Mouse (Mus musculus): ENCODE results near the gene 5730455P16Rik.
A peak's percentile ranks its signal among the peaks of the same experiment; 100 is the strongest.
"Not testable (repeated sequence)": the region's sequence is repeated elsewhere in the genome, so short reads cannot be mapped to it uniquely, and the experiment has no call there.

The 5730455P16Rik gene

GRCm38 (mm10) chr11:80377712-80378451 is at the start of gene 5730455P16Rik:
5730455P16Rik (minus strand) TSS chr11:80378034.
- peak; percentile 88 for DNase-seq

DNA sequence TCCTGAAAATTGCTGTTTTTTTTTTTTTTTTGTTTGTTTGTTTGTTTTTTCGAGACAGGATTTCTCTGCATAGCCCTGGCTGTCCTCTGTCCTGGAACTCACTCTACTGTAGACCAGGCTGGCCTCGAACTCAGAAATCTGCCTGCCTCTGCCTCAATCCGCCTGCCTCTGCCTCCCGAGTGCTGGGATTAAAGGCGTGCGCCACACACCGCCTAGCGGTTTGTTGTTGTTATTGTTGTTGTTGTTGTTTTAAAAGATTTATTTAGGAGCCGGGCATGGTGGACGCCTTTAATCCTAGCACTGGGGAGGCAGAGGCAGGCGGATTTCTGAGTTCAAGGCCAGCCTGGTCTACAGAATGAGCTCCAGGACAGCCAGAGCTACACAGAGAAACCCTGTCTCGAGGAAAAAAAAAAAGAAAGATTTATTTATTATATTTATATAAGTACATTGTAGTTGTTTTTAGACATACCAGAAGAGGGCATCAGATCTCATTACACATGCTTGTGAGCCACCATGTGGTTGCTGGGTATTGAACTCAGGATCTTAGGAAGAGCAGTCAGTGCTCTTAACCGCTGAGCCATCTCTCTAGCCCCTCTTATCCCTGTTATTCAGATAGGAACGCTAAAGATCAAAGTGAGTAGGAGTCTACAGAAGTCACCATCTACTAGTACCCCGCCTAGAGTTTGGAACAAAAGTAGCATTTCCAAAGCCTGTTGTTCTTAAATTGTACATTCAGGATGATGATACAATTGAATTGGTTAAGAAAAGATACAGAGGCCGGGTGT is 48.4 kb upstream of the 5730455P16Rik start:
- DNase-seq: not testable (repeated sequence)

DNA sequence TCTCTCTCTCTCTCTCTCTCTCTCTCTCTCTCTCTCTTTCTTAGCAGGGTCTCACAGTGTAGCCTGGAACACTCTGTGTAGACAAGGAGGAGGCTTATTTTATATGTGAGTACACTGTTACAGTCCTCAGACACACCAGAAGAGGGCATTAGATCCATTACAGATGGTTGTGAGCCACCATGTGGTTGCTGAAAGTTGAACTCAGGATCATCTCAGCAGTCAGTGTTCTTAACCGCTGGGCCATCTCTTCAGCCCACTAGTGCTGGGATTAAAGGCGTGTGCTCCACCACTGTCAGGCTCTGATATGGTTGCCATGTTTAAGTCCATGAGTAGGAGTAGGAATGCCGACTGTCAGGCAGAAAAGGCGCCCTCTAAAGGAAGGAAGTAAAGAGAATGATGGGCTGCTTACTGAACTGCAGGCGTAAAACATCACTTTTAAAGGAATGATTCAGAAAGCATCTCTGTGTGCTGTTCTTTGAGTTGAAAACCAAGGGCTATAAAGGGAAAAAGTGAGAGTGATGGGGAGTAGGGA is 47.5 kb upstream of the 5730455P16Rik start:
- no peak for DNase-seq

DNA sequence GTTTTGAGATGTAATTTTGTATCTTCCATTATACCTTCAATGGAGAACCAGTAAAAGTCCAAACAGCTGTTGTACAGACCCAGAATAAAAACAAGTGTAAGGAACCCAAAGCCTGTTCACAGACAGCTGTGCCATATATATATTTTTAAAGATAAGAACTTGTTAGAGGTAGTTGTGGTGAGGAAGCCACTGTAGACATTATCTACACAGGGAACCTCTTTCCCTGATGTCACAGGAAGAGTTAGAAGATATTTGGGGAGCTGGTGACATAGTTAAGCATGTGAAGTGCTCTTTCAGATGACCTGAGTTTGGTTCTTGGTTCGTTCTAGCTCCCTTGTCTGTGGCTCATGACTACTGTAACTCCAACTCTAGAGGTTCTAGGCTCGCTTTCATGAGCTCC is 46.9 kb upstream of the 5730455P16Rik start:
- DNase-seq: no peak

DNA sequence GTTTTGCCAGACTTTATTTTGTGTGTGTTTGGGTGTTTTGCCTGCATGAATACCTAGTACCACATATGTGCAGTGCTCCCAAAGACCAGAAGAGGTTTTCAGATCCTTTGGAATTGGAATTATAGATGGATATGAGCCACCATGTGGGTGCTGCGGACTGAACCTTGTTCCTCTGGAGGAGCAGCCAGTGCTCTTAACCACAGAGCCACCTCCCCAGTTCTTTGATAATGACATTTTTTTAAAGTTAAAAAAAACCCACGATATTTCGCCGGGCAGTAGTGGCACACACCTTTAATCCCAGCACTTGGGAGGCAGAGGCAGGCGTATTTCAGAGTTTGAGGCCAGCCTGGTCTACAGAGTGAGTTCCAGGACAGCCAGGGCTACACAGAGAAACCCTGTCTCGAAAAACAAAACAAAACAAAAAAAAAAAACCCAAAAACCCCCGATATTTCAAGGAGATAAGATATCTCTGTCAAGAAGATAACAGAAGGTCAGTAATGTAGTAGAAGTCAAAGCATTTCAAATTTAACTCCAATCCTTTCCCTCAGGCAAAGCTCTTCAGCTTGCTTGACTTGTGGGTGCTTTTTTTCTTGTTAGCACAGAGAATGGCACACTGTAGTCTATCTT is 43.7 kb upstream of the 5730455P16Rik start:
- no peak for DNase-seq

GRCm38 (mm10) chr11:80420202-80420984 is 42.6 kb upstream of the 5730455P16Rik start:
- DNase-seq: no peak

- no peak for DNase-seq
These were observed 41.9 kb upstream of the 5730455P16Rik start for GRCm38 (mm10) chr11:80419743-80420142.

- DNase-seq: no peak
These were observed 39.3 kb upstream of the 5730455P16Rik start for GRCm38 (mm10) chr11:80417085-80417484.

DNA sequence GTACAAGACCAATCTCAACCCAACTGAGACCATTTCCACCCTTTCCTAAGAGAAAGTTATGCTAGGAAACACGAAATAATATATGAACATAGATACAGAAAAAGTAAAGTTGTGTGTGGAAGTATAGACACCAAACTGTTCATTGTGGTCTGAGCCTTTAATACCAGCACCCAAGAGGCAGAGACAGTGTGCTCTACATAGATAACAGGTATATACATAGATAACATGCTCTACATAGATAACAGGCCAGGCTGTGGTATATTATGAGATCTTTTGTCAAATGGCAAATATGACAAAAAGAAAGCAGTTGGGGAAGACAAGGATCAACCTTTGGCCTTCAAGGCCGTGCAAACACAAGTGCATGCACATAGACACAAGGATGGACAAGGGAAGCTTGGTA is 32.5 kb upstream of the 5730455P16Rik start:
- no peak for DNase-seq

DNA sequence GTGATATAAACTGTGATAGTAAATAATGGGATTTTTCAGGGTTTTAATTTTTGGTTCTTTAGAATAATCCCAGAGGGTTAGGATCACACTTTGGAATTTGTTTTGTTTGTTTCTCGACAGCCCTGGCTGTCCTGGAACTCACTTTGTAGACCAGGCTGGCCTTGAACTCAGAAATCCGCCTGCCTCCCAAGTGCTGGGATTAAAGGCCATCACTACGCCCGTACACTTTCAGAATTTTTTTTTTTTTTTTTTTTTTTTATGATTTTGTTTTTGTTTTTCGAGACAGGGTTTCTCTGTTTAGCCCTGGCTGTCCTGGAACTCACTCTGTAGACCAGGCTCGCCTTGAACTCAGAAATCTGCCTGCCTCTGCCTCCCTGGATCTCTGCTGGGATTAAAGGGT is 30.0 kb upstream of the 5730455P16Rik start:
- DNase-seq: not testable (repeated sequence)

- DNase-seq: no peak
These were observed 18.8 kb upstream of the 5730455P16Rik start for GRCm38 (mm10) chr11:80396617-80397016.

DNA sequence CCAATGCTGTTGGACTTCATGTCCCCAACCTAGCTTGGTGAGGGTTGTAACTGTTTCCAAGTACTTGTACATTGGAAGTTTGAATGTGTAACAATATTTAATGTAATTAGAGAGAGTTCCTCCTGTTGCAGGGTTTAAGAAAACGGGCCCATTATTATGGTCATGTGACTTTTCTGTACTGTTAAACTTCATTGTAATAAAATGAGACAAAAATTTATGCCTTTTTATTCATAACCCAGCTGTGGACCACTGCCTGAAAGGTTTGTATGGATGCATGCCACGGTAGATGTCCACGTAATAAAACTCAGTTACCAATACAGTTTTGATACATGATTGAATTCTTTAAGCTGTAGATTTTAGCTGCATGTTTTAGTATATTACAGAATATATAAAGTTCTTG is 18.1 kb upstream of the 5730455P16Rik start:
- DNase-seq: no peak

DNA sequence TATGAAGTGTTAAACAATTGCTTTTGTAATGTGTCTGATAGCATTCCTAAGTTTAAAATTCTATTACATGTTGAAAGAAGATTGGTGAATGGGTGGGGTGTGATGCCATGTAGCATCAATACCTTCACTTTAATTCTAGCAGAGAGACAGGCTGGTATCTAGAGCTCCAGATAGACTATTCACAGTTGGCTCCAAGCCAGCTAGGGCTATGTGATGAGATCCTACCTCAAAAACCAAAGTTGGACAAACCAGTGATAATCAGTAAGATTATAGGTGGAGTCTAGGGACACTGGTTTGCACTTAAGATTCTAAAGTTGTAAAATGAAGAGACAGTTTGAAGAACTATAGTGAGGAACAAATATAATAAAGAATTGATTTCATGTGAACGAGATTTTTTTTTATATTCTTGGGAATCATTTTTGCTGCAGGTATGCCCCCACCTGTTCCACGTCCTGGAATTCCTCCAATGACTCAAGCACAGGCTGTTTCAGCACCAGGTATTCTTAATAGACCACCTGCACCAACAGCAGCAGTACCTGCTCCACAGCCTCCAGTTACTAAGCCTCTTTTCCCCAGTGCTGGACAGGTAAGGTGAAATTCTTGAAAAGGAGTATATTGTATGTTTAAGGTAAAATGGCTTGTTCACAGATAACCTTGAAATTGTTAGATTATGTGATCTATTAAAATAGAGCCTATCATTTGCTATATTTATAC is 13.7 kb upstream of the 5730455P16Rik start:
- DNase-seq: no peak

GRCm38 (mm10) chr11:80389885-80390284 is 12.1 kb upstream of the 5730455P16Rik start:
- no peak for DNase-seq

DNA sequence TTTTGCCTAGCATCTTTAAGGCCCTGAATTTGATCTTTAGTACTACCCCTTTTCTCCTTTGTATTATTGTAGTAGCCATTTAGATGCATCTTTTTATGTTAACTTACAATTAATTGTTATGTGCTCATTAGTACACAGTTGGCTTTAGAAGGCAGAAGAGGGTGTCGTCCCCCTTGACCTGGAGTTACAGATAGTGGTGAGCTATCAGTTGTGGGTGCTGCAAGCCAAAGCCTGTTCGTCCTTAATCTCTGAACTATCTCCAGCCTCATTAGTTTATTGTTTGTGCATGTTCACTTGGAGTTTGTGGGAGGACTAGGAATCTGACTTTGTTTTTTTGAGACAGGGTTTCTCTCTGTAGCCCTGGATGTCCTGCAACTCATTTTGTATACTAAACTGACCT is 9.0 kb upstream of the 5730455P16Rik start:
- DNase-seq: no peak

DNA sequence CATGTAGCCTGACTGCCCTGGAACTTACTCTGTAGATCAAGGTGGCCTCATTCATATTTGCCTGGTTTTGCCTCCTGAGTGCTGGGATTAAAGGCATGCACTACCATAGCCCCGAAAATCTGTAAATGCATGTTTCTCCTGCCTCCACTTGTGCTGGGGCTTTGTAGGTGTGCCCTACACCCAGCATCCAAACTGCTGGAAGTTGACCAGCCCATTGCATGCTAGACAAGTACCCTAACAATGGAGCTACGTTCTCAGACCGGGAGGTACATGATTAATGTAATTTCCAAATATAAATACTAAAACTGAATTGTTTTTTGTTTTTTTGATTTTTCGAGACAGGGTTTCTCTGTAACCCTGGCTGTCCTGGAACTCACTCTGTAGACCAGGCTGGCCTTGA is 7.2 kb upstream of the 5730455P16Rik start:
- no peak for DNase-seq

DNA sequence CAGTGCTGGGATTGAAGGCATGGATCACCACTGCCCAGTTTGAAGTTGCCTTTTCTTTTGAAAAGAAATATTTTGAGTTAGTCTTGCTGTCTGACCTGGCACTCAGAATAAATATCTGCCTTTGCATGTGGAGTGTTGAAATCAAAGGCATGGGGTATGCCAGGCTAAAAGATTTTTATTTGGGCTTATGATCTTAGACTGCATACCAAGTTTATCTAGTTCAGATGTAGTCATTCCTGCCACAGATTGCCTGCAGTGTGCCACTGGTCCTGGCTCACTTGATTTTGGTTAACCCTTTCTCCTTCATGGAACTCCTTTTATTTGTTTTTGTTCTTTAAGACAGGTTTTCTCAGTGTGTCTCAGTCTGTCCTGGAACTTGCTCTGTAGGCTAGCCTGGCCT is 6.6 kb upstream of the 5730455P16Rik start:
- DNase-seq: no peak

DNA sequence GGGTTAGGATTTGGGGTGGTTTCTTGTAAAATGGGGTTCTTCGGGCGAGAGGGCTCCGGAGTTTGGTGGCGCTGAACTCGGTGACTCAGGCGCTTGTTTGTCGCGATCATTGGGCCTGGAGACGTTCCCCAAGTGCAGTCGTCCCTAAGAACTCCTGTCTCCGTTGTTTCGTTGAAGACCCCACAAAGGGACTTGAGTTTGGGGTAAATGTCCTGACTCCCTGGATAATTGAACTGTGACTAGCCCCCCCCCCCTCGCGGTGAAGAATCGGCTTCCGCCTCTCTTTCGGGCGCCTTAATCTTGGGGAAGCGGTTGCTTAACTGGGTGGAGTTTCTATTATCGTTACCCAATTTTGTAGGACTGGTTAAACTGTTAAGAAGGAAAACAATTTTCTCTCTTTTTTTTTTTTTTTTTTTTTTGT is 5.8 kb upstream of the 5730455P16Rik start:
- no peak for DNase-seq

DNA sequence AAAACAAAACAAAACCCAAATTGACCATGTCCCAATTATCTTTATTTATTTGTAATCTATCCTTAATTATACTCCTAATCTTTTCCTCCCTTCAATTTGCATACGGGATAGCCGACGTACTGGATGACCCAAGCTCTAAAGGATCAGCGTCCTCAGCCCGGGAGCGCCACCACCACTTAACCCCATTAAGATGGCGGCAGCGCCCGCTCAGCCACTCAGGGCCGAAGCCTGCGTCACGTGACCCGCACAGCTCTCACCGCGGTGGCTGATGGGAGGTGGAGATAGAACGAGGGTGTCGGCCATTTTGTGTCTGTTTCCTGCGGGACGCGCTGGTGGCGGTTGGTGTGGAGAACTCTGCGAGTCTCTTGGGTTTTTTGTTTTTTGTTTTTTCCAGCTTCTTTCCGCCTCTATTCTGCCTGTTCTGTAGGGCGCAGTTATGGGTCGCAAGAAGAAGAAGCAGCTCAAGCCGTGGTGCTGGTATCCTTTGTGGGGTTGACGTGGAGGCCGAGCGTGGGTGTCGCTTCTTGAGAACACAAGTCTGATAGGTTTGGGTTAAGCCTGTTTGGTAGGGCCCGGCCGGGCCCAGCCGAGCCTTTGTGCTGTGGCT is 5.3 kb upstream of the 5730455P16Rik start, which contains the start of gene Zfp207:
Zfp207 (plus strand) TSS at position 261 of the 607 bp plus-strand sequence.
- DNase-seq: peak; percentile 99

GRCm38 (mm10) chr11:80382626-80383018 is 4.8 kb upstream of the 5730455P16Rik start:
- peak; percentile 13 for DNase-seq

- not testable (repeated sequence) for DNase-seq
These were observed 1.4 kb upstream of the 5730455P16Rik start for GRCm38 (mm10) chr11:80379184-80379583.

Measured in right cerebral cortex, postnatal 14 days (tissue).